Mouse (Mus musculus): ENCODE measurements around the gene Krt17.

GRCm38 (mm10) chr11:100269821-100270332, 9.0 kb upstream of the Krt17 start, which contains the start of gene Krt42:
- TF ChIP-seq EP300 (IDR thresholded peaks at IDR 0.05; ENCODE audit: low read depth) = no peak
- TF ChIP-seq CTCF (IDR thresholded peaks at IDR 0.05; ENCODE audit: low read depth) = no peak
